Mouse (Mus musculus) liver, embryonic 14.5 days (tissue): Measurements from ENCODE around the gene Treml2.

ENCODE experiments used
- CTCF ChIP-seq: IDR thresholded peaks from 2 replicates; pipeline ENCODE4 v1.5.1; 2016; ENCODE audit warnings: antibody characterized with exemption, low read depth, control low read depth
- EP300 ChIP-seq: IDR thresholded peaks from 2 replicates; pipeline ENCODE4 v1.6.1; 2016; ENCODE audit warnings: antibody characterized with exemption, low read depth

DNA sequence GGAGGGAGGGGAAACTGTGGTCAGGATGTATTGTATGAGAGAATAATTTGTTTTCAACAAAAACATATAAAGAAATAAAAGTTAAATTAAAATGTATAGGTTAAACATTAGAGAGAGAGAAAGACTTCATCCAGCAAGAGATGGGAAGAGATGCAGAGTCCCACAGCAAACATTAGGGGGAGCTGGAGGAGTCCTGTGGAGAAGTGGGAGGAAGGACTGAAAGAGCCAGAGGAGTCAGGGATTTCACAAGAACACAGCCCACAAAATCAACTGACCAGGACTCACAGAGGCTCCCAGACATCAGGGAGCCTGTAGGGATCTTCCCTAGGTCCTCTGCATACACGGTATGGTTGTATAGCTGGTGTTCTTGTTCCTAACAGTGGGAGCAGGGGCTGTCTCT is 12.5 kb upstream of the Treml2 start:
- TF ChIP-seq CTCF (peak; percentile 60), EP300 (no peak)
